Mouse (Mus musculus): ENCODE data around the gene Kmt2e. TPM values are rescaled to one million over a fixed set of nuclear protein-coding genes. Genes with fewer than 3 reads are reported as not detected.

The Kmt2e gene
- polyA plus RNA-seq, 2 experiments = 8.0 to 24.7 TPM

DNA sequence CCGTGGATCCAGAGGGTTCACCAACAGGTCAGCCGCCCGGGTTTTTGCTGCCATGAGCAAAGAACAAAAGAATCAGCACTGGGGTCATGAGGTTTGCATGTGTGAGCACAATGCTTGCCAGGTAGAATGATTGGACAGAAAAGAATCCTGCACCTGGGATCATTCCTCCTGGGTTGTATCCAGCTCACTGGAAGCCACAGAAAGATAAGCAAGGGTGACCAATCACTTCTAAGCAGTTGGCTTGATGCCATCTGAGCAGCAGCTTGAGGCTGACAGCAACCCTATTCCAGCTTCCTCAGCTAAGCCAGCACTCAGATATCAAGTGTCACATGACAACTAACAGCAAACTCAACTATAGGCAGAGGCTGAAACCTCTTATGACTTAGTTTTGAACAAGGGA lies 84.4 kb downstream of the Kmt2e start:
- Histone ChIP-seq H3K27me3 (ENCODE audit: control insufficient read depth, insufficient read depth, low read length) (no peaks in the 10 kb centered on the region), H3K4me1 (replicated peaks; ENCODE audit: control insufficient read depth in 2 of 2, insufficient read depth in 2 of 2, low read length in 1 of 2) (peaks cover 0 to 3% of the 10 kb centered on the region in 2 experiments; a peak in 1 of 4 replicates), H3K27ac (no peak overlapping the region), H3K4me2 (ENCODE audit: low read depth) (no peak overlapping the region), H3K4me3 (ENCODE audit: insufficient read depth in 1 of 2, low read depth in 2 of 2, low read length in 2 of 2) (no peak overlapping the region), H3K9me3 (ENCODE audit: control insufficient read depth, low read length) (no peaks in the 10 kb centered on the region), H3K9ac (replicated peaks) (no peak overlapping the region), H3K36me3 (replicated peaks; ENCODE audit: control insufficient read depth, insufficient read depth, low read depth) (no peaks in the 10 kb centered on the region)
- no peak for ATAC-seq (ENCODE audit: insufficient read depth)
- WGBS (ENCODE audit: insufficient replicate concordance) = 78% methylated on average over 3 of the region's 3 CpGs
- TF ChIP-seq CTCF (IDR thresholded peaks at IDR 0.05; ENCODE audit: low read depth) (no peak), EP300 (IDR thresholded peaks at IDR 0.05; ENCODE audit: low read depth) (no peak)
- DNase-seq (ENCODE audit: low read depth in 3 of 3, low spot score in 3 of 3) = no peak

DNA sequence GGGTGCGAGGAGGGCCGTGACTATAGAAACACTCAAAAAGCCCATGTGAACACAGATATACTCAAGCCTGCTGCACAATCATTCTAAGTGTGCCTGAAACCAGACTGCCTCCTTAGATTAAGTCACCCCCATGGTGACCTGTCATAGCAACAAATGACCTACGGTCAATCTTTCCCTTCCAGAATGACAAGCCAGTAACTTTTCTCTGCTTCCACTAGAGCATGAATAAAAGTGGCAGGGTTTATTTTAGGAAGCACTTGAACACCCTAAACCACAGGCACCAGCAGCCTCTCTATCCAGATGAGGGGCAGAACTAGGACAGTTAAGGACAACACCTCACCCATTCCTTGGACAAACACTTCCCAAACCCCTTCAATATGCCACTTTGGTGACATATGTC lies 85.4 kb downstream of the Kmt2e start:
- peaks cover 0 to 3% of the 10 kb centered on the region in 2 experiments; a peak in 1 of 4 replicates for H3K4me1 ChIP-seq (replicated peaks; ENCODE audit: control insufficient read depth in 2 of 2, insufficient read depth in 2 of 2, low read length in 1 of 2)
- H3K9ac ChIP-seq (replicated peaks) = no peak overlapping the region
- H3K27me3 ChIP-seq (ENCODE audit: control insufficient read depth, insufficient read depth, low read length) = no peaks in the 10 kb centered on the region
- no peaks in the 10 kb centered on the region for H3K36me3 ChIP-seq (replicated peaks; ENCODE audit: control insufficient read depth, insufficient read depth, low read depth)
- H3K4me2 ChIP-seq (ENCODE audit: low read depth) = no peak overlapping the region
- TF ChIP-seq CTCF (IDR thresholded peaks at IDR 0.05; ENCODE audit: low read depth) (no peak), EP300 (IDR thresholded peaks at IDR 0.05; ENCODE audit: low read depth) (no peak)
- H3K9me3 ChIP-seq (ENCODE audit: control insufficient read depth, low read length) = no peaks in the 10 kb centered on the region
- 86% methylated on average over 3 of the region's 3 CpGs for WGBS (ENCODE audit: insufficient replicate concordance)
- DNase-seq (ENCODE audit: low read depth in 3 of 3, low spot score in 3 of 3) = no peak
- no peak overlapping the region for H3K27ac ChIP-seq
- no peak overlapping the region for H3K4me3 ChIP-seq (ENCODE audit: insufficient read depth in 1 of 2, low read depth in 2 of 2, low read length in 2 of 2)
- ATAC-seq (ENCODE audit: insufficient read depth) = no peak

DNA sequence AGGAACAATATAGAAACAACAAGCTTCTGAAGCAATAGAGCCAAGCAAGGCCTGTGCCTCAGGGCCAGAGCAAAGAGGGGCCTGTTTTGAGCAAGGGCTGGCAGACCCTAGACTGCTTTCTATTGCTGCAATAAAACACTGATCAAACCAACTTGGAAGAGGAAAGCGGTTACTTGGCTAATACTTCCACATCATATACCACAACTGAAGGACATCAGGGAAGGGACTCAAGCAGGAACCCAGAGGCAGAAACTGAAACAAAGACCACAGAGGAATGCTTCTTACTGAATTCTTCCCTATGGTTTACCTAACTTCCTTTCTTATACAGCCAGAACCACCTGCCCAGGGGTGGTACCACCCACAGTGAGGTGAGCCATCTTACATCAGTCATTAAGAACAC lies 87.4 kb downstream of the Kmt2e start:
- ATAC-seq (ENCODE audit: insufficient read depth) (no peak), DNase-seq (ENCODE audit: low read depth in 3 of 3, low spot score in 3 of 3) (no peak)
- Histone ChIP-seq H3K9me3 (ENCODE audit: control insufficient read depth, low read length) (no peaks in the 10 kb centered on the region), H3K4me1 (replicated peaks; ENCODE audit: control insufficient read depth in 2 of 2, insufficient read depth in 2 of 2, low read length in 1 of 2) (peaks cover 0 to 3% of the 10 kb centered on the region in 2 experiments; a peak in 1 of 4 replicates), H3K27ac (no peak overlapping the region), H3K9ac (replicated peaks) (no peak overlapping the region), H3K4me3 (ENCODE audit: insufficient read depth in 1 of 2, low read depth in 2 of 2, low read length in 2 of 2) (no peak overlapping the region), H3K36me3 (replicated peaks; ENCODE audit: control insufficient read depth, insufficient read depth, low read depth) (no peaks in the 10 kb centered on the region), H3K27me3 (ENCODE audit: control insufficient read depth, insufficient read depth, low read length) (no peaks in the 10 kb centered on the region), H3K4me2 (ENCODE audit: low read depth) (no peak overlapping the region)
- TF ChIP-seq CTCF (IDR thresholded peaks at IDR 0.05; ENCODE audit: low read depth) = no peak
- TF ChIP-seq EP300 (IDR thresholded peaks at IDR 0.05; ENCODE audit: low read depth) = no peak
- WGBS (ENCODE audit: insufficient replicate concordance) = 77% methylated on average over 1 of the region's 1 CpGs

DNA sequence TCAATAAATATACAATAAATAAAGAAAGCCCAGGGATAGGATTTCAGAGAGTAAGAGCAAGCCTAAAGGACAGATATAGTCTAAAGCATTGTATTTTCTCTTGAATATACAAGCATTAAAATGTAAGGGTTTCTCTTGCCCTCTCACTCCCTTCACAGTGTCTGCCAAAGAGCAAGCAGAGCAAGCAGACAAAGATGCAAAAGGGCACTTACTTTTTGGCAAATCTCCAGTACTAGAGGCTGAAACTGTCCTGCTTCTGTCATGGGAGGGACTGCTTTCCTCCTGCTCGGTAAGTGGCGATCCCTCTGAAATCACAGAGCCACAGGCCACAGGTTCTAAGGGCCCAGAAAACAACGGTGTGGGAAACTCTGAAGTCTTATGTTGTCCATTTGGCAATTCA lies 89.7 kb downstream of the Kmt2e start:
- no peak overlapping the region for H3K9ac ChIP-seq (replicated peaks)
- no peak overlapping the region for H3K4me3 ChIP-seq (ENCODE audit: insufficient read depth in 1 of 2, low read depth in 2 of 2, low read length in 2 of 2)
- 84% methylated on average over 3 of the region's 3 CpGs for whole genome bisulfite sequencing (ENCODE audit: insufficient replicate concordance)
- no peak overlapping the region for H3K27ac ChIP-seq
- no peaks in the 10 kb centered on the region; a peak in 1 of 4 replicates for H3K4me1 ChIP-seq (replicated peaks; ENCODE audit: control insufficient read depth in 2 of 2, insufficient read depth in 2 of 2, low read length in 1 of 2)
- ATAC-seq (ENCODE audit: insufficient read depth) (no peak), DNase-seq (ENCODE audit: low read depth in 3 of 3, low spot score in 3 of 3) (no peak)
- H3K27me3 ChIP-seq (ENCODE audit: control insufficient read depth, insufficient read depth, low read length) = no peaks in the 10 kb centered on the region
- TF ChIP-seq EP300 (IDR thresholded peaks at IDR 0.05; ENCODE audit: low read depth) (no peak), CTCF (IDR thresholded peaks at IDR 0.05; ENCODE audit: low read depth) (no peak)
- H3K9me3 ChIP-seq (ENCODE audit: control insufficient read depth, low read length) = no peaks in the 10 kb centered on the region
- H3K36me3 ChIP-seq (replicated peaks; ENCODE audit: control insufficient read depth, insufficient read depth, low read depth) = no peaks in the 10 kb centered on the region
- H3K4me2 ChIP-seq (ENCODE audit: low read depth) = no peak overlapping the region

DNA sequence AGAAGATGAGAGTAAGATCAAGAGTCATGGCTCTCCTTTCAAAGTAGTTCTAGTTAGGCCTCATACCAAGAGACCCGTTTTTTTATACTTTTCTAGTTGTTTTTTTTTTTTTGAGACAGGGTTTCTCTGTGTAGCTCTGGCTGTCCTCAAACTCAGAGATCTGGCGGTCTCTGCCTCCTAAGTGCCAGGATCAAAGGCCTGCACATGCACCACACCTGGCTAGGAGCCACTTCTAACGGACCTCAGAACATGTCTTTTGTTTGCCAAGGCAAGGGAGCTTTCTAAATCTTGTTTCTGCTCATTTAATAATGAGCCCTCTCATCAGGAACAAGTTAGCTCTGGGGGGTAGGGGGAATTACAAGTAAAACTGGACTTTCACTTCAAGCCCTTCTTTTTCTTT lies 90.4 kb downstream of the Kmt2e start:
- Histone ChIP-seq H3K9ac (replicated peaks) (no peak overlapping the region), H3K27me3 (ENCODE audit: control insufficient read depth, insufficient read depth, low read length) (no peaks in the 10 kb centered on the region), H3K4me2 (ENCODE audit: low read depth) (no peak overlapping the region), H3K4me3 (ENCODE audit: insufficient read depth in 1 of 2, low read depth in 2 of 2, low read length in 2 of 2) (no peak overlapping the region), H3K4me1 (replicated peaks; ENCODE audit: control insufficient read depth in 2 of 2, insufficient read depth in 2 of 2, low read length in 1 of 2) (no peaks in the 10 kb centered on the region; a peak in 1 of 4 replicates), H3K27ac (no peak overlapping the region), H3K36me3 (replicated peaks; ENCODE audit: control insufficient read depth, insufficient read depth, low read depth) (no peaks in the 10 kb centered on the region), H3K9me3 (ENCODE audit: control insufficient read depth, low read length) (no peaks in the 10 kb centered on the region)
- ATAC-seq (ENCODE audit: insufficient read depth) = no peak
- WGBS (ENCODE audit: insufficient replicate concordance) = 59% methylated on average over 3 of the region's 3 CpGs
- TF ChIP-seq CTCF (IDR thresholded peaks at IDR 0.05; ENCODE audit: low read depth) (no peak), EP300 (IDR thresholded peaks at IDR 0.05; ENCODE audit: low read depth) (no peak)
- DNase-seq (ENCODE audit: low read depth in 3 of 3, low spot score in 3 of 3) = no peak
